Mouse (Mus musculus): ENCODE measurements around the gene Celf6.

- TF ChIP-seq CTCF (IDR thresholded peaks at IDR 0.05; ENCODE audit: extremely low read depth, insufficient read depth, insufficient read length, insufficient replicate concordance) (no peak), POLR2A (IDR thresholded peaks at IDR 0.05; ENCODE audit: low read depth, low read length) (no peak)
Observed at GRCm38 (mm10) chr9:59528274-59528673, 49.4 kb upstream of the Celf6 start.

Measured in spleen, adult 2 months (tissue).